Mouse (Mus musculus) macrophage (primary cell): ENCODE data around the gene Trappc1. TPM values are rescaled to one million over a fixed set of nuclear protein-coding genes. Genes with fewer than 3 reads are reported as not detected.

Experiments used
- H3K27ac ChIP-seq: fragments of 350-480 bp; formaldehyde crosslinking; 2 replicates; pipeline ENCODE4 v1.9.0; 2021
- H3K36me3 ChIP-seq: fragments of 350-480 bp; formaldehyde crosslinking; 2 replicates; pipeline ENCODE4 v1.9.0; 2021; ENCODE audit errors: inconsistent target
- H3K4me3 ChIP-seq: fragments of 350-480 bp; formaldehyde crosslinking; 2 replicates; pipeline ENCODE4 v1.9.0; 2021; ENCODE audit errors: inconsistent target
- H3K79me2 ChIP-seq: fragments of 350-480 bp; formaldehyde crosslinking; 2 replicates; pipeline ENCODE4 v1.9.0; 2021; ENCODE audit errors: inconsistent target
- WGBS: methylation state at CpG from one replicate; pipeline ENCODE4 v1.1.7; 2026; ENCODE audit warnings: inconsistent platforms; ENCODE audit not compliant: missing documents; 5-methylcytosine and 5-hydroxymethylcytosine counted together
- polyA plus RNA-seq: library from polyadenylated mRNA; stranded (reverse); fragments of 250-400 nt; gene quantifications from 3 replicates; pipeline ENCODE4 v1.2.4, GENCODE M21; 2018; ENCODE audit warnings: inconsistent platforms

The Trappc1 gene
- polyA plus RNA-seq, 1 experiment from 2014 or later: 103 TPM

DNA sequence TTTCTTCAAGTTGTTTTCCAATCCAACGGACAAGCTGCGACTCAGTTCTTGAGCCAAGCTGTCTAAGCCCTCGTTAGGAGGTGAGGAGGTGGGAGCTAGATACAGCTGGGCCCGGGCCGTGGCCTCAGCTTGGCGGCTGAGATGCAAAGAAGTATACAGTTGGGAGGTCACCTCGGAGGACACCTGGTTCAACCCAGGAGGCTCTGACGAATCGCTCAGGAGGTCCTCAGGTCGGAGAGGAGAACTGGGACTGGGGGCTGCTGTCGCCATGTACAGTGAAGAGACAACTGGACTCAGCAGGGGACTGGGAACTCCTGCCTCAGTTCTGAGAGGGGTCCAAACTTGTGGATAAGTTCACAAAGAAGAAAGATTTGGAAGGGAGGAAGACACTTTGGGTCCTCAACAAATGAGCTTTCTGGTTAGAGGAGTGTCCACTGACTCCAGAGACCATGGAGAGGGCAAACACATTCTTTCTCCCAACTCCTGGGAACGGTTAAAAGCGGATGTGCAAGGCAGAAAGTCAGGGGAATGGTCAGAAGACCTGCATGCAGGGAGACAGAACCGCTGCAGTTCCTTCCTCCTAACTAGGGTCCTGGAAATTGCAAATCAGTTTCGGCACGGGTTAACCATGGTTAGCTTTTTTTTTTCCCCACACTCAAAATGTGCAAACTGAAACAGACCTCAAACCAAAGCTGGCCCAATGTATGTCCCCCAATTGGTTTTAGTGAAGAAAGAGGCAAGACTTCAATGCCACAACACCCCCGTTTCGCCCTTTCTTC is 898 bp upstream of the Trappc1 start:
- no peaks in the 10 kb centered on the region for H3K36me3 ChIP-seq
- WGBS: 24% methylated on average over 18 of the region's 18 CpGs
- H3K79me2 ChIP-seq: peaks cover 11% of the 10 kb centered on the region
- peak overlapping the region; percentile 82 for H3K27ac ChIP-seq
- peak overlapping the region; percentile 94 for H3K4me3 ChIP-seq

DNA sequence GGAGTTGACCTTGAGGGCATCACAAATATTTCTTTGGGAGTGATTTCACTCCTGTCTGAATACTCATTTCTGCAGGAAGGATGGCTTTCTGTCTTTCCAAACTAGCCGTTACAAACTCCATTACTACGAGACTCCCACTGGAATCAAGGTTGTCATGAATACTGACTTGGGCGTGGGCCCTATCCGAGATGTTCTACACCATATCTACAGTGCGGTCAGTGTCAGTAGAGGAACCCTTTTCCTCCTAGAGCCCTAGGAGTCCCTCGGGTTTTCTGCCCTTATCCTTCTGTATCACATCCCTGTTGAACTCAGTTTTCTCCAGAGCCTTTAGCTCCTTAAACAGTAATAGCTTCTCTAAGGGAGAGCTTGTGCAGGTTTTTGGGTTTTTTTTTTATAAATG is 969 bp downstream of the Trappc1 start:
- Histone ChIP-seq H3K27ac (peak overlapping the region; percentile 82), H3K36me3 (no peaks in the 10 kb centered on the region), H3K79me2 (peaks cover 11% of the 10 kb centered on the region), H3K4me3 (peak overlapping the region; percentile 94)
- WGBS: 90% methylated on average over 6 of the region's 6 CpGs

GRCm38 (mm10) chr11:69325628-69326407 is 2.0 kb downstream of the Trappc1 start, which contains the start of gene Kcnab3:
TSS of gene Kcnab3 (plus strand) at chr11:69326258.
- Histone ChIP-seq H3K27ac (peak within 1 kb of the TSS; percentile 82), H3K4me3 (peak within 1 kb of the TSS; percentile 12; the same call in 1 of the 2 replicates), H3K36me3 (no peaks in the 10 kb centered on the region), H3K79me2 (peaks cover 11% of the 10 kb centered on the region)
- WGBS: 6% methylated on average over 26 of the region's 26 CpGs

GRCm38 (mm10) chr11:69326408-69327156 is 2.8 kb downstream of the Trappc1 start:
- 5% methylated on average over 45 of the region's 45 CpGs for WGBS
- H3K4me3 ChIP-seq: peak overlapping the region; percentile 12; the same call in 1 of the 2 replicates

DNA sequence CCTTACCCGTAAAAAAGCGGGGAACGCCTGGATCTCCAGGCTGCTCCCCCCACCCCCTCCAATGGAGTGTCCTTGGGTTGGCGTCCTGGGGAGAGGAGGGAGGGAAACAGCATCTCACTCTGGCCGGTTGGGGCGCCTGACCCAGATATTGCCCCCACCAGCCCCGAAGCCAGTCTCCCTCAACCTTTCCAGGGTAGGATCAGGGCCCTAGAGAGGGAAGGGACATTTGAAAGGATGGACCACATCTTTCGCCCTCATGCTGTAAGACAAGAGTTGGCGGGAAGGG is 3.3 kb downstream of the Trappc1 start:
- Histone ChIP-seq H3K36me3 (no peaks in the 10 kb centered on the region), H3K79me2 (peaks cover 11% of the 10 kb centered on the region), H3K4me3 (no peak overlapping the region), H3K27ac (no peak overlapping the region)
- WGBS: 44% methylated on average over 9 of the region's 9 CpGs

More at GRCm38 (mm10) chr11:69326408-69327156, 2.8 kb downstream of the Trappc1 start:
- Histone ChIP-seq H3K36me3 (no peaks in the 10 kb centered on the region), H3K27ac (peak overlapping the region; percentile 82; the same call in 1 of the 2 replicates), H3K79me2 (peaks cover 11% of the 10 kb centered on the region)

DNA sequence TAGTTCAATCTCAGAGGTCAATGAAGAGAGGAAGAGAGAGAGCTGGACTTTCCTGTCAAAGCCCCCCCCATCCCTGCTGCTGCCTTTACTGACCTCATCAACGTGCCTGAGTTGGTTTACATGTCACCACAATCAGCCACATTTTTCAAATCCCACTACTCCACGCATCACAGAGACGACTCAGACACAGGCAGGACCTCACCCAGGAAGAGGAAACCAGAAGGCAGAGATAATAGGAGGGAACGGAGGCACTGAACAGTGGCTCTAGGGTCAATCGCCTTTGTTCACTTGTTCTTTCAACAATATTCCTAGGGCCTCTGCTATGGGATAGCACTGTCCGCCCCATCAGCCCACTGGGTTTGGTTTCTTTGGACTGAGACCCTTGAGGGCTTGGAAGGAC is 3.9 kb downstream of the Trappc1 start:
- Histone ChIP-seq H3K36me3 (no peaks in the 10 kb centered on the region), H3K79me2 (peaks cover 11% of the 10 kb centered on the region), H3K27ac (no peak overlapping the region), H3K4me3 (no peak overlapping the region)
- WGBS: 42% methylated on average over 6 of the region's 6 CpGs

DNA sequence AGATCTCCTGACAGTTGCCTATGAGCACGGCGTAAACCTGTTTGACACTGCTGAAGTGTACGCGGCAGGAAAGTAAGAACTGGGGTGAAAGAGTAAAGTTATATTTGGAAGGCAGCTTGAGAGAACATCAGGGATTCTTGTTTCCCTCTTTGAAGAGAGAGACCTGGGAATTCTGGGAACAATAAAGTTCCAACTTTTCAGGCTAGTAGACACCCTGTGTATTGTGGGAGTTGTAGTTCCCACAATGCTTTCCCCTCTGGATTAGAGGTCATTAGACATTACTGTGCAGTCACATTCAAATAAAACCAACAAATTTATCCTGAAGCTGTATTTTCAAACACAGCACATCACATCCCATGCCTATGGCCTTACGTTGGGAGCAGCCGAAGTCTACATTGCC is 4.7 kb downstream of the Trappc1 start:
- Histone ChIP-seq H3K4me3 (no peak overlapping the region), H3K79me2 (peaks cover 11% of the 10 kb centered on the region), H3K27ac (no peak overlapping the region), H3K36me3 (no peaks in the 10 kb centered on the region)
- 88% methylated on average over 6 of the region's 6 CpGs for WGBS

- WGBS: 92% methylated on average over 6 of the region's 6 CpGs
- H3K36me3 ChIP-seq: no peaks in the 10 kb centered on the region
- H3K4me3 ChIP-seq: no peak overlapping the region
- no peaks in the 10 kb centered on the region for H3K79me2 ChIP-seq
- no peak overlapping the region for H3K27ac ChIP-seq
Measured at GRCm38 (mm10) chr11:69331152-69331551, 7.4 kb downstream of the Trappc1 start.

DNA sequence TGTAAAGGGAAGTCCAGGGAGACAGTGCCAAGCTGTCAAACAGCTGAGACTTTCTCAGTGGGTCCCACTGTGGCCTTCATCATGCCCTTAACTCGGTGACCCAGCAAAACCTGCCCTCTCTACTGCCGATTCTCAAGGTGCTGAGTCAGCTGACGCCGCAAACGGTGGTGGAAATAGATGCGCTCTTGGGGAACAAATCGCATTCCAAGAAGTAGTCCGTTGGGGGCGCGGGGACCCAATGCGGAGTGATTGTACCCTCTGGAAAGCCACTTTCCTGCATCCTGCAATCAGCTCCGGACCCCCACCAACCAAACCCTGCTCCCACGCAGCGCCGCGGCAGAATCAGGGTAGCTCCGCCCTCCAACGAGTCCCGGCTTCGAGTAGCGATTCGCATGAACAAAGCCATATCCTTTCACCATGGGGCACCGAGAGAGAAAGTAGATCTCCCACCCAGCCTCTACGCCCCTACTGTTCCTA is 8.2 kb downstream of the Trappc1 start:
- Histone ChIP-seq H3K79me2 (no peaks in the 10 kb centered on the region), H3K27ac (0 out of 2 replicates have a peak overlapping the region, but pooled peaks have one; percentile 4), H3K36me3 (no peaks in the 10 kb centered on the region), H3K4me3 (peak overlapping the region; percentile 42)
- WGBS: 2% methylated on average over 24 of the region's 24 CpGs

- Histone ChIP-seq H3K4me3 (no peak overlapping the region), H3K79me2 (no peaks in the 10 kb centered on the region), H3K36me3 (no peaks in the 10 kb centered on the region), H3K27ac (no peak overlapping the region)
- 47% methylated on average over 8 of the region's 8 CpGs for WGBS
Measured at GRCm38 (mm10) chr11:69332713-69333253, 9.0 kb downstream of the Trappc1 start.

GRCm38 (mm10) chr11:69333922-69334321 is 10.1 kb downstream of the Trappc1 start:
- WGBS: 19% methylated on average over 2 of the region's 3 CpGs
- H3K27ac ChIP-seq: no peak overlapping the region
- no peaks in the 10 kb centered on the region for H3K36me3 ChIP-seq
- H3K79me2 ChIP-seq: no peaks in the 10 kb centered on the region
- H3K4me3 ChIP-seq: no peak overlapping the region

DNA sequence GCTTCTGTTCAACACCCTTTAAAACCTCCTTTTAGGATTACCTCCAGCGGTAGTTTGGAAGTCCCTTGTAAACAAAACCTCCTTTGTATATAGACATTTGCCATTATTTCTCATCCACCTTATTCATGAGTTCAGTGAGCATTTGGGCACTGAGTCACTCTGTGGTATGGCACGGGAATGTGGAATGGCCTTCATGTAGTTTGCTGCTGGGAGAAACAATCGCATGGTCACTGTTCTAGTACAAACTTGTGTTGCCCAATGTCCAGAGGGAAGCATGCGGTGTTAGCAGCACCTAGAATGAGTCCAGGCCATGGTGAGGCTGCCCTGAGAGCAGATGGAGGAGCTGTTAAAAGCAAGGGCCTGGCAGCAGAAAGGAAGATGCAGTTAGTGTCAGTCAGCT is 11.0 kb downstream of the Trappc1 start:
- H3K36me3 ChIP-seq: no peaks in the 10 kb centered on the region
- no peak overlapping the region for H3K27ac ChIP-seq
- WGBS: 85% methylated on average over 4 of the region's 4 CpGs
- no peak overlapping the region for H3K4me3 ChIP-seq
- no peaks in the 10 kb centered on the region for H3K79me2 ChIP-seq

DNA sequence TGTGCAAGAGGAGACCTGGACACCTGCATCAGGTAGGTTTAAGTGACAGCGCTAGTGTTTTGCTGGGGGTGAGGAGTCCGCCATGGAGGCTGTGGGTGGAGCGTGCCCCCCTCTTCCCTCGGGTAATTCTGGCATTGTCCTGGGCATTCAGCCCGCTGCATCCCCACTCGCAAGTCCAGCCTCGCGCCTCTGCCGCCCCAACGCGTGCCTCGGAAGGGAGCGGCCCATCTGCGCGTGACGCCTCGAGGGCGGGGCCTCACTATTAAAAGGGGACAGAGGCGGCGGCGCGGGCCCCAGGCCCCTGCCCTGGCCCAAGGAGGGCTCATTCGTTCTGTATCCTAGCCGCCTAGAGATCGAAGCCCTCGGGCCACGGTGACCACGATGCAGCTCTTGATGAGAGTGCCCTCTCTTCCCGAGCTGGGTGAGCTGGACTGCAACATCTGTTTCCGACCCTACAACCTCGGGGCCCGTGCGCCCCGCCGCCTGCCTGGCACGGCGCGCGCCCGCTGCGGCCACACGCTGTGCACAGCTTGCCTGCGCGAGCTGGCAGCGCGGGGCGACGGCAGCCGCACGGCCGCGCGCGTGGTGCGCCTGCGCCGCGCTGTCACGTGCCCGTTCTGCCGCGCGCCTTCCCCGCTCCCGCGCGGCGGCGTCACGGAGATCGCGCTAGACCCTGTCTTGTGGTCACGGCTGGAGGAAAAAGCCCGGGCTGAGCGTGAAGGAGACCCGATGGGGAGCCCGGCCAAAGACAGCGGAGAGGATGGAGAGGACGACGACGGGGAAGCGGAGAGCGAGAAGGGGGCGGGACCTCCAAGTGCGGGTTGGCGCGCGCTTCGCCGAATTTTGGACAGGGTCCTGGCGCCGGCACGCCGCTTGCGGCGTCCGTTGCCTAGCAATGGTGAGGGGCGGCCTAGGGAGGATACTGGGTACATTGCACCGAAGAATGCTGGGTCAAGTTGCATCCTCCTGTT is 16.7 kb downstream of the Trappc1 start, which contains the start of gene Rnf227:
Rnf227 (plus strand) TSS at position 301 of the 971 bp plus-strand sequence.
- H3K36me3 ChIP-seq: no peaks in the 10 kb centered on the region
- peak within 1 kb of the TSS; percentile 14 for H3K4me3 ChIP-seq
- 5% methylated on average over 99 of the region's 99 CpGs for WGBS
- no peaks in the 10 kb centered on the region for H3K79me2 ChIP-seq
- H3K27ac ChIP-seq: no peak within 1 kb of the TSS
